Mouse (Mus musculus) midbrain, embryonic 13.5 days (tissue): Measurements from ENCODE around the gene Tcp10c. TPM values are rescaled to one million over a fixed set of nuclear protein-coding genes. Genes with fewer than 3 reads are reported as not detected.
"Not testable (repeated sequence)": the region's sequence is repeated elsewhere in the genome, so short reads cannot be mapped to it uniquely, and the experiment has no call there.

Source experiments
- ATAC-seq: fragments of 200-750 bp; cut with Nextera tagmentation; 2 replicates; pipeline ENCODE4 v1.8.0; 2017; ENCODE audit warnings: mild to moderate bottlenecking, moderate TSS enrichment, moderate library complexity
- H3K27ac ChIP-seq: fragments of 300-500 bp; sonication (generic); 2 replicates; pipeline ENCODE4 v1.5.1; 2015; ENCODE audit warnings: inconsistent platforms, mild to moderate bottlenecking, moderate library complexity
- H3K27me3 ChIP-seq: fragments of 300-500 bp; sonication (generic); 2 replicates; pipeline ENCODE4 v1.6.1; 2015; ENCODE audit warnings: mild to moderate bottlenecking, inconsistent platforms
- H3K36me3 ChIP-seq: fragments of 300-500 bp; sonication (generic); 2 replicates; pipeline ENCODE4 v1.6.1; 2015; ENCODE audit warnings: mild to moderate bottlenecking, inconsistent platforms
- H3K4me1 ChIP-seq: fragments of 300-500 bp; sonication (generic); replicated peaks from 2 replicates; pipeline ENCODE4 v1.6.1; 2015; ENCODE audit warnings: inconsistent platforms
- H3K4me2 ChIP-seq: fragments of 300-500 bp; sonication (generic); replicated peaks from 2 replicates; pipeline ENCODE4 v1.6.1; 2015; ENCODE audit warnings: moderate library complexity, mild to moderate bottlenecking, inconsistent platforms
- H3K4me3 ChIP-seq: fragments of 300-500 bp; sonication (generic); replicated peaks from 2 replicates; pipeline ENCODE4 v1.5.1; 2015; ENCODE audit warnings: mild to moderate bottlenecking, inconsistent platforms
- H3K9ac ChIP-seq: fragments of 300-500 bp; sonication (generic); replicated peaks from 2 replicates; pipeline ENCODE4 v1.6.1; 2015; ENCODE audit warnings: mild to moderate bottlenecking, inconsistent platforms
- H3K9me3 ChIP-seq: fragments of 300-500 bp; sonication (generic); 2 replicates; pipeline ENCODE4 v1.6.1; 2016; ENCODE audit warnings: mild to moderate bottlenecking, inconsistent platforms
- WGBS: fragments of 180-500 bp; shearing (Covaris S2); methylation state at CpG from one replicate; pipeline ENCODE4 v1.1.7; 2015; 5-methylcytosine and 5-hydroxymethylcytosine counted together
- polyA plus RNA-seq: library from polyadenylated mRNA; unstranded; fragments of >200 nt; fragmentation: Nextera tagmentation; extraction: Ambion mirVana; gene quantifications from 2 replicates; pipeline ENCODE4 v1.2.1, GENCODE M21; 2015

Gene Tcp10c
- polyA plus RNA-seq = 0.10 TPM in 1 of 2 replicates, not detected in the other

- WGBS = 83% methylated on average over 4 of the region's 4 CpGs
- H3K4me1 ChIP-seq = not testable (repeated sequence)
Measured at GRCm38 (mm10) chr17:13354521-13354920, at the start of gene Tcp10c. Gene Tcp10c, plus strand, starts transcription at chr17:13354572.

GRCm38 (mm10) chr17:13307852-13308251 lies 46.5 kb upstream of the Tcp10c start:
- not testable (repeated sequence) for ATAC-seq, H3K9ac ChIP-seq, H3K27ac ChIP-seq, H3K27me3 ChIP-seq, H3K4me1 ChIP-seq, H3K4me2 ChIP-seq, H3K36me3 ChIP-seq, H3K4me3 ChIP-seq
- H3K9me3 ChIP-seq = peaks cover 33% of the 10 kb centered on the region
- 82% methylated on average over 5 of the region's 6 CpGs for WGBS

More at GRCm38 (mm10) chr17:13354521-13354920, at the start of gene Tcp10c:
- not testable (repeated sequence) for ATAC-seq, H3K4me2 ChIP-seq, H3K36me3 ChIP-seq, H3K9ac ChIP-seq, H3K27ac ChIP-seq, H3K4me3 ChIP-seq, H3K27me3 ChIP-seq
- H3K9me3 ChIP-seq = peaks cover 22% of the 10 kb centered on the region

- peaks cover 33% of the 10 kb centered on the region for H3K9me3 ChIP-seq
- not testable (repeated sequence) for H3K9ac ChIP-seq, H3K4me3 ChIP-seq, H3K36me3 ChIP-seq, H3K4me2 ChIP-seq, ATAC-seq, H3K27ac ChIP-seq, H3K27me3 ChIP-seq, H3K4me1 ChIP-seq
- 85% methylated on average over 5 of the region's 5 CpGs for WGBS
Measured at GRCm38 (mm10) chr17:13308344-13308743, 46.0 kb upstream of the Tcp10c start.

GRCm38 (mm10) chr17:13308746-13309145 lies 45.6 kb upstream of the Tcp10c start:
- not testable (repeated sequence) for H3K4me3 ChIP-seq, H3K4me2 ChIP-seq
- WGBS = 90% methylated on average over 4 of the region's 4 CpGs

GRCm38 (mm10) chr17:13309182-13309631 lies 45.2 kb upstream of the Tcp10c start:
- H3K27ac ChIP-seq, H3K9ac ChIP-seq, H3K4me3 ChIP-seq, H3K4me2 ChIP-seq, H3K36me3 ChIP-seq, H3K4me1 ChIP-seq, H3K27me3 ChIP-seq: not testable (repeated sequence)
- H3K9me3 ChIP-seq = peaks cover 39% of the 10 kb centered on the region
- WGBS = 88% methylated on average over 10 of the region's 10 CpGs
- ATAC-seq = peak; percentile 53

More at GRCm38 (mm10) chr17:13308746-13309145, 45.6 kb upstream of the Tcp10c start:
- not testable (repeated sequence) for H3K9ac ChIP-seq, H3K27ac ChIP-seq, H3K27me3 ChIP-seq, H3K36me3 ChIP-seq, H3K4me1 ChIP-seq
- peaks cover 37% of the 10 kb centered on the region for H3K9me3 ChIP-seq
- ATAC-seq = 0 out of 2 replicates have a peak, but pooled peaks have one; percentile 10

- H3K27ac ChIP-seq, H3K4me3 ChIP-seq, H3K9ac ChIP-seq, H3K27me3 ChIP-seq, H3K4me1 ChIP-seq, H3K36me3 ChIP-seq, H3K4me2 ChIP-seq: not testable (repeated sequence)
- WGBS = 82% methylated on average over 4 of the region's 4 CpGs
- H3K9me3 ChIP-seq = peaks cover 55% of the 10 kb centered on the region
- peak; percentile 51 for ATAC-seq
Measured at GRCm38 (mm10) chr17:13329967-13330366, 24.4 kb upstream of the Tcp10c start.

GRCm38 (mm10) chr17:13331179-13331578 lies 23.2 kb upstream of the Tcp10c start:
- peak; percentile 21; the same call in 1 of the 2 replicates for ATAC-seq
- not testable (repeated sequence) for H3K4me2 ChIP-seq, H3K36me3 ChIP-seq, H3K27ac ChIP-seq, H3K27me3 ChIP-seq, H3K4me1 ChIP-seq, H3K4me3 ChIP-seq, H3K9ac ChIP-seq
- WGBS = 83% methylated on average over 4 of the region's 4 CpGs
- H3K9me3 ChIP-seq = peaks cover 49% of the 10 kb centered on the region

- H3K9ac ChIP-seq, H3K4me1 ChIP-seq, H3K27me3 ChIP-seq, H3K4me3 ChIP-seq, H3K27ac ChIP-seq, H3K36me3 ChIP-seq, H3K4me2 ChIP-seq, ATAC-seq: not testable (repeated sequence)
- 85% methylated on average over 8 of the region's 8 CpGs for WGBS
- H3K9me3 ChIP-seq = peaks cover 56% of the 10 kb centered on the region
Measured at GRCm38 (mm10) chr17:13332496-13332895, 21.9 kb upstream of the Tcp10c start.

GRCm38 (mm10) chr17:13336979-13337749 lies 17.2 kb upstream of the Tcp10c start:
- not testable (repeated sequence) for H3K36me3 ChIP-seq, H3K27ac ChIP-seq, H3K4me1 ChIP-seq, H3K4me2 ChIP-seq, H3K4me3 ChIP-seq, H3K27me3 ChIP-seq, H3K9ac ChIP-seq
- 66% methylated on average over 9 of the region's 9 CpGs for WGBS
- H3K9me3 ChIP-seq = peaks cover 35% of the 10 kb centered on the region
- ATAC-seq = peak; percentile 86

GRCm38 (mm10) chr17:13337931-13338330 lies 16.4 kb upstream of the Tcp10c start:
- not testable (repeated sequence) for H3K4me1 ChIP-seq, H3K27me3 ChIP-seq, H3K4me2 ChIP-seq, H3K36me3 ChIP-seq, H3K27ac ChIP-seq, H3K9ac ChIP-seq, H3K4me3 ChIP-seq
- H3K9me3 ChIP-seq = peaks cover 32% of the 10 kb centered on the region
- WGBS = 67% methylated on average over 1 of the region's 1 CpGs
- peak; percentile 55; the same call in 1 of the 2 replicates for ATAC-seq

GRCm38 (mm10) chr17:13340071-13340470 lies 14.3 kb upstream of the Tcp10c start:
- 86% methylated on average over 1 of the region's 1 CpGs for WGBS

GRCm38 (mm10) chr17:13345923-13346322 lies 8.4 kb upstream of the Tcp10c start:
- not testable (repeated sequence) for H3K27me3 ChIP-seq, H3K36me3 ChIP-seq, H3K27ac ChIP-seq, H3K4me2 ChIP-seq, H3K4me1 ChIP-seq, H3K4me3 ChIP-seq, H3K9ac ChIP-seq, ATAC-seq
- peaks cover 15% of the 10 kb centered on the region for H3K9me3 ChIP-seq
- WGBS = no CpG with 5 or more reads among the region's 4 CpGs

More at GRCm38 (mm10) chr17:13340071-13340470, 14.3 kb upstream of the Tcp10c start:
- H3K4me1 ChIP-seq, ATAC-seq, H3K27ac ChIP-seq, H3K36me3 ChIP-seq, H3K4me2 ChIP-seq, H3K27me3 ChIP-seq, H3K4me3 ChIP-seq, H3K9ac ChIP-seq: not testable (repeated sequence)
- peaks cover 21% of the 10 kb centered on the region for H3K9me3 ChIP-seq
